Mouse (Mus musculus): ENCODE measurements around the gene Tfap2c. TPM values are rescaled to one million over a fixed set of nuclear protein-coding genes. Genes with fewer than 3 reads are reported as not detected.

Gene Tfap2c
- total RNA-seq, 2 experiments from 2014 or later: not detected

DNA sequence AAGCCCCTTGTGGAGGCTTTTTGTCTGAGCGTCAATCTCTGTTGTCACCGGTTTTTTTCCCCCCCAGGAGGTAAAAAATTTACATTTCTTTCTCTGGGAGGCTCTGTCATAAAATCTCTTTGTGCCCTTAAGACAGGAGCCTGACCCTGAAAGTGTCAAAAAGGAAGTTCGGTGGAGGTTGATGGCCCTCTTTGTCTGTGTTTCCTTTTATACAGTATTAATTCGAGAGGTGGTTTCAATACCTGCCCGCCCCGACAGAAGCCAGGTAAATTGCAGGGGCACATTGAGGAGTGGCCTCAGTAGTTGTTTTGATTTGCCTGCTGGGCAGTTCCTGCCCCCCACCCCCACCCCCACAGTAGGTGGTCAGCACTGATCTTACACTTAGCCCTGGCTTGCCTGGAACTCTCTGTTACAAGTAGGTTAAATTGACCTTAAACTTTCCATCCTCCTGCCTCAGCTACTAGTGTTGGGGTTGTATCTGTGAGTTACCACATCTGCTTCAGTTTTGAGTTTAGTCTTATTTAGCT is 4.7 kb upstream of the Tfap2c start:
- DNase-seq: no peak
- no peak overlapping the region for H3K4me3 ChIP-seq
- no peak for TF ChIP-seq CTCF (IDR thresholded peaks at IDR 0.05)
- no peak overlapping the region for H3K27ac ChIP-seq
- intact Hi-C loops (cut with DNase I): no loop called here

DNA sequence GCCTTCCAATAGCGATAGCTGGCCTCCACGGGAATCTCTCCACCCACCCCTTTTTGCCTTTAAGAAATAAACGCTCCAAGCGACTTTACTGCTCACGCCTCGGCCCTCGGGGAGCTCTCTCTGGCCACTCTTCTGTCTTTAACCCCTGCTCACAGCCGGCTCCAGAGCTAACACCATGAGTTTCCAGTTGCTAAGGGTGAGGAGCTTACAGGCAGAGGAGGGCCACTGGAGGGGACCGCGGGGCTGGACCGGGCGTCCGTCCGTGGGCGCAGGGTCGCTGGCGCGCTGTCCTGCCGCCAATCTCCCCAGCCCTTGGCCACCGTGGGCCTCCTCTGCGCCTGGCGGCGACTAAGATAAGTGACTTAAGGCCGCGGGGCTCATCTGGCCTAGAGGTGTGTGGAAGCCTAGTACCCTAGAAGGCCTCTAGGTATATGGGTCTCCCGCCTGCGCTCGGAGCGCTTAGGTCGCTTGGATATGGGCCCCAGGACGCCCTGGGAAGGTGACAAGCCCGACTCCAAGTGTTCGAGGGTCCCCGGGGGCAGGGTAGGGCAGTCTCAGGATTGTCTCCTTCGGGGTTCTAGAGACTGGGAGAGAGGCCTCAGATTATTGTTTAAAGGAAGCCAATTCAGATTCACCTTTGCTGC is 3.7 kb upstream of the Tfap2c start:
- no peak overlapping the region for H3K27ac ChIP-seq
- intact Hi-C loops (cut with DNase I): no loop called here
- DNase-seq: no peak
- H3K4me3 ChIP-seq: no peak overlapping the region
- no peak for TF ChIP-seq CTCF (IDR thresholded peaks at IDR 0.05)

DNA sequence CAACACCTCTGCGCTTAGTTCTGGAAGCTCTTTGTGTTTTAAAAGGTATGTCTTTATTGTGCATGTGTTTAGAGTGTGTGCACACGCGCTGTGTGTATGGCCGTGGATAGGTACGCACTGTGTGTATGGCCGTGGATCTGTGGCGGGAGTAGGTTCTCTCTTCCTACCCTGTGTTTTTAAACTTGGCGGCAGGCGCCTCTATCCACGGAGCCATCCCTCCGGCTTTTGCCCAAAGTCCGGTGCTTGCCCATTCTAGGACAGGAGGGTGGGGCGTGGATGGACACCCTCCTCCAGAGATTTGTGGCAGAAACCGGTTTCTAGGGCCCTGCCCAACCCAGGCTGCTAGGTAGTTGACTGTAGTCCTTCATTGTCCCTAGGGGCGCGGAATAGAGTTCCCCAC is 2.8 kb upstream of the Tfap2c start:
- intact Hi-C loops (cut with DNase I): no loop called here

GRCm38 (mm10) chr2:172547116-172547515 is 2.3 kb upstream of the Tfap2c start:
- intact Hi-C loops (cut with DNase I): no loop called here
- Histone ChIP-seq H3K27ac (no peak overlapping the region), H3K4me3 (peak overlapping the region; percentile 7; the same call in 1 of the 2 replicates)
- peak; percentile 39 for DNase-seq
- peak; percentile 52 for TF ChIP-seq CTCF (IDR thresholded peaks at IDR 0.05)

More for the DNA sequence above, 2.8 kb upstream of the Tfap2c start:
- no peak for TF ChIP-seq CTCF (IDR thresholded peaks at IDR 0.05)
- H3K27ac ChIP-seq: no peak overlapping the region
- H3K4me3 ChIP-seq: no peak overlapping the region
- no peak for DNase-seq

- Histone ChIP-seq H3K4me3 (no peak overlapping the region), H3K27ac (no peak overlapping the region)
- DNase-seq: no peak
- intact Hi-C loops (cut with DNase I): no loop called here
- no peak for TF ChIP-seq CTCF (IDR thresholded peaks at IDR 0.05)
These were observed 1.4 kb upstream of the Tfap2c start for GRCm38 (mm10) chr2:172547807-172548586.

GRCm38 (mm10) chr2:172548672-172549255 is 629 bp upstream of the Tfap2c start:
- H3K27ac ChIP-seq: no peak overlapping the region
- H3K4me3 ChIP-seq: peak overlapping the region; percentile 67
- intact Hi-C loops (cut with DNase I): no loop called here
- no peak for TF ChIP-seq CTCF (IDR thresholded peaks at IDR 0.05)
- DNase-seq: no peak

DNA sequence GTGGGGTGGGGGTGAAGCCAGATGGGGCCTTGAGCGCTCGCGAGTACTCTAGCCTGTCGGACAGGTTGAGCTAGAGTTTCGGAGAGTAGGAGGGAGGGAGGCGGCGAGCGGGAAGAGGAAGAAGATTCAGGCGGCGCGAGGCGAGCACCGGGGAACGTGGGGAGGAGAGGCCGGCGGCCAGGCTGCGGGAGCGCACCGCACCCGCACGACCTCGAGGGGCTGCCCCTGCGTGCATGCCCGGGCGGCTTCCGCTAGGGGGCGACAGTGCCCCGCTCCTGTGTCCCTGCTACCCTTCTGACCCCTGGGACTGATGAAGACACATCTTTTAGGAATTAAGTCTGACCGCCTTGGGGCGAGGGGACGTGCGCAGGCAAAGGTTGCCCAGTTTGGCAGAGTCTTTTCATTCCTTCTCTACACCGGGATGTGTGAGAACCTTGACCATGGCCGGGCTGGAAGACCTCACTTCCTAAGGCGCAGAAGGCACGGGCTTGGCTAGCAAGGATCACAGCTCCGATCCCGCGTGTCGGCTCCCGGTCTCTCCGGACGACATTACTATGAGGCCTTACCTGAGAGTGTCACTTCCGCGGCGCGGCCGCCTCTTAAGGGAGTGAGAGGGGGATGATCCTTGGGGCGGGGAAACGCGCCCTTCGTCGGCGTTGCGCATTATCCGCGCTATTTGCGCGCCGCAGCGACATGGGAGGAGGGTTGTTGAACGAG is 1.1 kb downstream of the Tfap2c start:
- TF ChIP-seq CTCF (IDR thresholded peaks at IDR 0.05): peak; percentile 83
- intact Hi-C loops (cut with DNase I): loop anchor here (10.0 kb wide), 1 partner anchor 224 kb away; no protein-coding TSS in a partner anchor
- DNase-seq: peak; percentile 62
- H3K27ac ChIP-seq: no peak overlapping the region
- H3K4me3 ChIP-seq: peak overlapping the region; percentile 67

GRCm38 (mm10) chr2:172551081-172551720 is 1.8 kb downstream of the Tfap2c start:
- intact Hi-C loops (cut with DNase I): loop anchor here (10.0 kb wide), 1 partner anchor 224 kb away; no protein-coding TSS in a partner anchor
- TF ChIP-seq CTCF (IDR thresholded peaks at IDR 0.05): no peak
- Histone ChIP-seq H3K4me3 (peak overlapping the region; percentile 67), H3K27ac (no peak overlapping the region)
- no peak for DNase-seq

GRCm38 (mm10) chr2:172551872-172552271 is 2.5 kb downstream of the Tfap2c start:
- Histone ChIP-seq H3K27ac (no peak overlapping the region), H3K4me3 (no peak overlapping the region)
- no peak for TF ChIP-seq CTCF (IDR thresholded peaks at IDR 0.05)
- no peak for DNase-seq
- intact Hi-C loops (cut with DNase I): loop anchor here (10.0 kb wide), 1 partner anchor 223 kb away; no protein-coding TSS in a partner anchor

GRCm38 (mm10) chr2:172552666-172553065 is 3.3 kb downstream of the Tfap2c start:
- no peak overlapping the region for H3K4me3 ChIP-seq
- no peak overlapping the region for H3K27ac ChIP-seq
- no peak for DNase-seq
- intact Hi-C loops (cut with DNase I): loop anchor here (10.0 kb wide), 1 partner anchor 222 kb away; no protein-coding TSS in a partner anchor
- TF ChIP-seq CTCF (IDR thresholded peaks at IDR 0.05): no peak

GRCm38 (mm10) chr2:172554211-172554610 is 4.8 kb downstream of the Tfap2c start:
- intact Hi-C loops (cut with DNase I): loop anchor here (10.0 kb wide), 1 partner anchor 221 kb away; no protein-coding TSS in a partner anchor
- no peak for DNase-seq
- TF ChIP-seq CTCF (IDR thresholded peaks at IDR 0.05): no peak
- H3K4me3 ChIP-seq: no peak overlapping the region
- H3K27ac ChIP-seq: no peak overlapping the region

Data from gastrocnemius, adult 2 months (tissue).